9 mouse cellular contexts compared by ENCODE assay signal in the genomic region with DNA sequence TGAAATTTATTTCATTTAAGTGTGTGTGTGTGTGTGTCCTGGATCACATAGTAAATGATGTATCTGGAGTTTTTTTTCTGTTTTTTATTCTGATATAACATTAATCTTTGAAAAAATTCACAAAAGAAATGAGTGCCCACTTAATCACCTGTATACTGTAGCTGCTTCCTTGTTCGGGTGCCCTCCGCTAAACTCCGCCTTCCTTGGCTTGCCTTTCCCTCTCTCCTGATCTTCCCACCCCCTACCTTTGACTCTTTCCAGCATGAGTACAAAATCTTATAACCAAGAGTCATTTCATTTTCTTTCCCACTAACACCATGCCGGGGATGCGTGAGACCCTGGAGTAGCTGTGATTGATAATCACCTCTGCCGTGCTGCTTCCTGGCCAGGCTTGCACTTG. TPM values are rescaled to one million over a fixed set of nuclear protein-coding genes. Genes with fewer than 3 reads are reported as not detected.
A peak's percentile ranks its signal among the peaks of the same experiment; 100 is the strongest.
DNase-seq lines count a peak whose midpoint lies in the region; ATAC-seq and TF ChIP-seq lines count a peak whose summit lies in the region.
"Had no signal": no experiment of that assay in that cellular context is flagged by ENCODE, and none has a peak within 500 bp of the region (broad histone marks: within the 10 kb centered on the region; RNA-seq: fewer than 3 reads in every experiment).

No protein-coding gene starts in this region.

- DNase-seq in heart, embryonic 10.5 days (ENCODE audit: low spot score): no peak
- DNase-seq in heart, postnatal 14 days: no peak
- no peak for DNase-seq in testis, postnatal 10 days (ENCODE audit: low spot score)
- DNase-seq in cerebellum, adult 18-20 months: no peak
- no peak for DNase-seq in spleen, adult 12 weeks (ENCODE audit: low spot score)
- no peak for DNase-seq in frontal cortex, postnatal 25 days (ENCODE audit: low spot score in 2 of 2)

- H3K27ac ChIP-seq in heart, embryonic 10.5 days: peak overlapping the region; percentile 26
- peak overlapping the region; percentile 75 for H3K27ac ChIP-seq in testis, adult 2 months (ENCODE audit: control insufficient read depth, insufficient read depth, low read depth, low read length)
- no peak overlapping the region for H3K27ac ChIP-seq in limb, embryonic 13.5 days

- WGBS in heart, embryonic 10.5 days: 73% methylated on average over 6 of the region's 6 CpGs
- 77% methylated on average over 6 of the region's 6 CpGs for WGBS in limb, embryonic 13.5 days

- H3K4me1 ChIP-seq in heart, embryonic 10.5 days: peaks cover 20% of the 10 kb centered on the region
- H3K4me1 ChIP-seq in testis, adult 2 months (ENCODE audit: control insufficient read depth, insufficient read depth, low read length): no peaks in the 10 kb centered on the region; the same call in 1 of the 2 replicates
- peaks cover 14% of the 10 kb centered on the region; the same call in 1 of the 2 replicates for H3K4me1 ChIP-seq in limb, embryonic 13.5 days

- no peak overlapping the region for H3K9ac ChIP-seq in limb, embryonic 13.5 days

- H3K4me2 ChIP-seq in limb, embryonic 13.5 days (replicated peaks): no peak overlapping the region

- H3K9me3 ChIP-seq in heart, embryonic 10.5 days: no peaks in the 10 kb centered on the region
- no peaks in the 10 kb centered on the region for H3K9me3 ChIP-seq in limb, embryonic 13.5 days

- no peaks in the 10 kb centered on the region for H3K36me3 ChIP-seq in heart, embryonic 10.5 days
- no peaks in the 10 kb centered on the region for H3K36me3 ChIP-seq in testis, adult 2 months (ENCODE audit: control insufficient read depth, insufficient read depth, low read length)
- H3K36me3 ChIP-seq in limb, embryonic 13.5 days: no peaks in the 10 kb centered on the region

- H3K4me3 ChIP-seq in heart, embryonic 10.5 days: no peak overlapping the region
- H3K4me3 ChIP-seq in testis, adult 2 months (ENCODE audit: control insufficient read depth, low read depth, low read length): no peak overlapping the region
- no peak overlapping the region for H3K4me3 ChIP-seq in limb, embryonic 13.5 days

- TF ChIP-seq CTCF in testis, adult 2 months (IDR thresholded peaks at IDR 0.05; ENCODE audit: control insufficient read depth, insufficient read depth, insufficient replicate concordance, low read depth, low read length): no peak

- intact Hi-C loops in heart, postnatal 14 days (cut with DNase I): no loop called here

- peaks cover 17% of the 10 kb centered on the region; the same call in 1 of the 2 replicates for H3K27me3 ChIP-seq in heart, embryonic 10.5 days (ENCODE audit: insufficient read depth, poor library complexity, severe bottlenecking)
- no peaks in the 10 kb centered on the region for H3K27me3 ChIP-seq in testis, adult 2 months (ENCODE audit: control insufficient read depth, insufficient read depth, low read length)
- H3K27me3 ChIP-seq in limb, embryonic 13.5 days: no peaks in the 10 kb centered on the region

- TF ChIP-seq POLR2A in testis, adult 2 months (IDR thresholded peaks at IDR 0.05; ENCODE audit: control insufficient read depth, low read depth, low read length): no peak

- ATAC-seq in limb, embryonic 13.5 days (ENCODE audit: low FRiP score, low read depth): peak; percentile 1; the same call in 1 of the 2 replicates

RNA-seq across cellular contexts. Expression of gene Gstm7, which starts 0.5 kb away (rescaled TPM):
- 14.1 and 16.1 TPM in 2 replicates for polyA plus RNA-seq in heart, embryonic 10.5 days (2016; fragmentation: Nextera tagmentation; extraction: Ambion mirVana)
- total RNA-seq in heart, postnatal 14 days (2021): 10 to 100 TPM; 38.0 to 43.9 TPM
- polyA plus RNA-seq in testis, adult 2 months (2012; rRNA removed): 85.5 and 86.7 TPM in 2 replicates
- polyA plus RNA-seq in limb, embryonic 13.5 days (2015; fragmentation: Nextera tagmentation; extraction: Ambion mirVana): 33.3 and 33.5 TPM in 2 replicates

RNA-seq across cellular contexts. Expression of gene Gstm6, which starts 11.4 kb away (rescaled TPM):
- polyA plus RNA-seq in heart, embryonic 10.5 days (2016; fragmentation: Nextera tagmentation; extraction: Ambion mirVana): 9.5 and 10.6 TPM in 2 replicates
- total RNA-seq in heart, postnatal 14 days (2021): 1 to 10 TPM; 1.8 to 2.2 TPM
- polyA plus RNA-seq in testis, adult 2 months (2012; rRNA removed): 59.3 and 78.5 TPM in 2 replicates
- 10.5 and 12.0 TPM in 2 replicates for polyA plus RNA-seq in limb, embryonic 13.5 days (2015; fragmentation: Nextera tagmentation; extraction: Ambion mirVana)
- polyA plus RNA-seq: inflammation-experienced regulatory T-cells, adult 6 months had no signal

RNA-seq across cellular contexts. Expression of gene Gstm5, which starts 36.5 kb away (rescaled TPM):
- 121 and 146 TPM in 2 replicates for polyA plus RNA-seq in heart, embryonic 10.5 days (2016; fragmentation: Nextera tagmentation; extraction: Ambion mirVana)
- total RNA-seq in heart, postnatal 14 days (2021): 10 to 100 TPM; 44.6 to 47.6 TPM
- 2,841 and 3,160 TPM in 2 replicates for polyA plus RNA-seq in testis, adult 2 months (2012; rRNA removed)
- polyA plus RNA-seq in limb, embryonic 13.5 days (2015; fragmentation: Nextera tagmentation; extraction: Ambion mirVana): 260 TPM in 2 replicates

RNA-seq across cellular contexts. Expression of gene Gstm3, which starts 37.0 kb away (rescaled TPM):
- polyA plus RNA-seq in heart, embryonic 10.5 days (2016; fragmentation: Nextera tagmentation; extraction: Ambion mirVana): 1.2 TPM in 1 of 2 replicates, not detected in the other
- total RNA-seq in heart, postnatal 14 days (2021): not detected
- polyA plus RNA-seq in testis, adult 2 months (2012; rRNA removed): 0.19 TPM in 1 of 2 replicates, not detected in the other
- not detected in 2 replicates for polyA plus RNA-seq in limb, embryonic 13.5 days (2015; fragmentation: Nextera tagmentation; extraction: Ambion mirVana)
- polyA plus RNA-seq: inflammation-experienced regulatory T-cells, adult 6 months had no signal

RNA-seq across cellular contexts. Expression of gene Gstm2, which starts 54.1 kb away (rescaled TPM):
- 46.9 and 47.2 TPM in 2 replicates for polyA plus RNA-seq in heart, embryonic 10.5 days (2016; fragmentation: Nextera tagmentation; extraction: Ambion mirVana)
- 10 to 100 TPM; 53.0 to 70.5 TPM for total RNA-seq in heart, postnatal 14 days (2021)
- polyA plus RNA-seq in testis, adult 2 months (2012; rRNA removed): 246 and 344 TPM in 2 replicates
- polyA plus RNA-seq in limb, embryonic 13.5 days (2015; fragmentation: Nextera tagmentation; extraction: Ambion mirVana): 46.7 and 52.1 TPM in 2 replicates
- polyA plus RNA-seq: inflammation-experienced regulatory T-cells, adult 6 months had no signal

Comparison
In these comparisons a context has a peak if more than half of its experiments do, and no peak if none do; other contexts are left out.
1. RNA of gene Gstm5, which starts 36.5 kb away (polyA plus RNA-seq): 2,841 to 3,160 TPM in testis, adult 2 months; 260 TPM in limb, embryonic 13.5 days and 121 to 146 TPM in heart, embryonic 10.5 days; every median in the first group is over 10 times any median in the second.